Mouse (Mus musculus): ENCODE measurements around the gene Als2.

DNA sequence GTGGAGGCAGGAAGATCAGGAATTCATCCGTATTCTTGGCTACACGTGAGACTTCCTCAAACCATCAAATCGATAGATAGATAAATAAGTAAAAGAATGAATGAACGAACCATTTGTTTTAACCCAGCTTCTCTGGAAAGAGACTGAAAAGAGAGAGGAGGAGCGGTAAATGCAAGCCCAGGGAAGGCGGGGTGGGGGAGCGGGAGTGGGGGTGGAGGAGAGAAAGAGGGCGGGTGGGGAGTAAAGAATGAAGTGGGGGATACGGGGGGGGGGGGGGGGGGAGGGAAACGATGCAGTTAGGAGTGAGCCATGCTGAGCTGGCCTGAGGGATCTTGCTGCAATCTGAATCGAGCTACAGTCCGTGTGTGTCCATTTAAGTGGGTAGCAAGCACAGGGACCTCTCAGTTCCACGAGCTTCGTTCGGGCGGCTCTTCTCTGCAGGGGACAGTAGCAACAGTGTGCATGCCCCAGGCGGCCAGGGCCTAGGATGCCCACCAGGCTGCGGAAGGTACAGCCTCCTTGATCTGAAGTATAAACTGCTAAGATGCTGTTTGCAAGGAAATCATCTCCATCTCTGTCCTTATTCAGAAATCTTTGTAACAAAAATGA lies 16.4 kb upstream of the Als2 start:
- TF ChIP-seq EP300 (IDR thresholded peaks at IDR 0.05) (no peak), CTCF (IDR thresholded peaks at IDR 0.05) (no peak)

Measured in lung, postnatal 0 days (tissue).